In the genomic region with DNA sequence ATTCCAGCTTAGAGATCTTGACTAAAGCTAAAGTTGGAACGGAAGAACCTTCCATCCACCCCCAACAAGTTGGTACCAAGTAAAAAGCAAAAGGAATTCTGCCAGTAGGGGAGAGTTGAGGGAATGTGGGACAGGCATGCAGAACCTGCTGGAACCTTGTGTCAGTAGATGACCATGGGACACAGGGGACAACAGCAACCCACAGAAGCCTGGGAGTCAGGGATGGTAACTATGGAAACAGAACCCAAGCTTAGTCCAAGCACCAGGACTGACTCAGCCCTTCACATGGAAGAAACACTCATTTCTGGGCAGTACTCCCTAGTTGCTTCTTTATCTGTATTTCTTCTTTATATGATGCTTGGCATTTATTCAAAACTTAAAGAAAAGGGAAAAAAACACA, we compare ENCODE assay signal across 21 mouse cellular contexts. TPM values are rescaled to one million over a fixed set of nuclear protein-coding genes. Genes with fewer than 3 reads are reported as not detected.
A peak's percentile ranks its signal among the peaks of the same experiment; 100 is the strongest.
DNase-seq lines count a peak whose midpoint lies in the region; TF ChIP-seq lines count a peak whose summit lies in the region.
"Had no signal": no experiment of that assay in that cellular context is flagged by ENCODE, and none has a peak within 500 bp of the region (broad histone marks: within the 10 kb centered on the region; RNA-seq: fewer than 3 reads in every experiment).

No protein-coding gene starts in this region.

- no peak; the same call in none of the 2 replicates for TF ChIP-seq CTCF in left cerebral cortex, adult 2 months (IDR thresholded peaks at IDR 0.05)

- no peak overlapping the region for H3K4me3 ChIP-seq in left cerebral cortex, adult 2 months
- H3K4me3 ChIP-seq: forebrain, embryonic 10.5 days; forebrain, embryonic 13.5 days; gastrocnemius, adult 2 months; heart, adult 2 months; hindbrain, embryonic 12.5 days; hindbrain, embryonic 15.5 days had no signal

- H3K27ac ChIP-seq in left cerebral cortex, adult 2 months = peak overlapping the region; percentile 40; the same call in 1 of the 2 replicates
- H3K27ac ChIP-seq: forebrain, embryonic 10.5 days; forebrain, embryonic 13.5 days; gastrocnemius, adult 2 months; heart, adult 2 months; hindbrain, embryonic 12.5 days; hindbrain, embryonic 15.5 days had no signal

- peak; percentile 35 to 39 for DNase-seq in frontal cortex, postnatal 36 days (ENCODE audit: low spot score in 2 of 2)
- no peak for DNase-seq in frontal cortex, postnatal 25 days (ENCODE audit: low spot score in 2 of 2)
- peak in 1 of 2 experiments; percentile 16 for DNase-seq in left cerebral cortex, adult 2 months (ENCODE audit: extremely low spot score in 1 of 2, low spot score in 2 of 2)
- DNase-seq in left cerebral cortex, postnatal 14 days (ENCODE audit: low spot score in 2 of 2) = no peak
- peak; percentile 36 for DNase-seq in right cerebral cortex, postnatal 25 days
- DNase-seq in right cerebral cortex, postnatal 10 days (ENCODE audit: low spot score in 2 of 2) = no peak
- DNase-seq in cerebellum, postnatal 10 days = no peak
- DNase-seq: adrenal gland, adult 2 months; adrenal gland, postnatal 14 days; B cell, adult 2 months; cerebellum, adult 11-12 months; cerebellum, adult 8-10 months; cerebellum, postnatal 14 days; gastrocnemius, adult 2 months; gastrocnemius, postnatal 14 days; heart, adult 2 months had no signal

- intact Hi-C loops in left cerebral cortex, adult 2 months (cut with DNase I) = no loop called here
- intact Hi-C loops in left cerebral cortex, postnatal 14 days (cut with DNase I) = no loop called here

RNA-seq across cellular contexts. Expression of gene Rtn1, which starts 54.6 kb away (rescaled TPM):
- 1,000 to 10,000 TPM; 1,445 to 1,455 TPM for total RNA-seq in left cerebral cortex, adult 2 months (2021)
- 1,000 to 10,000 TPM; 1,580 to 1,638 TPM for total RNA-seq in left cerebral cortex, postnatal 14 days (2021)
- total RNA-seq: hematopoietic stem cell, adult 5-6 weeks had no signal

Comparison
In these comparisons a context has a peak if more than half of its experiments do, and no peak if none do; other contexts are left out.
1. DNase-seq: peak in frontal cortex, postnatal 36 days (2 of 2) and right cerebral cortex, postnatal 25 days (single experiment); none in frontal cortex, postnatal 25 days (0 of 2), left cerebral cortex, postnatal 14 days (0 of 2), right cerebral cortex, postnatal 10 days (0 of 2) and cerebellum, postnatal 10 days (0 of 2).